Mouse (Mus musculus): ENCODE measurements around the gene Sec14l3.

DNA sequence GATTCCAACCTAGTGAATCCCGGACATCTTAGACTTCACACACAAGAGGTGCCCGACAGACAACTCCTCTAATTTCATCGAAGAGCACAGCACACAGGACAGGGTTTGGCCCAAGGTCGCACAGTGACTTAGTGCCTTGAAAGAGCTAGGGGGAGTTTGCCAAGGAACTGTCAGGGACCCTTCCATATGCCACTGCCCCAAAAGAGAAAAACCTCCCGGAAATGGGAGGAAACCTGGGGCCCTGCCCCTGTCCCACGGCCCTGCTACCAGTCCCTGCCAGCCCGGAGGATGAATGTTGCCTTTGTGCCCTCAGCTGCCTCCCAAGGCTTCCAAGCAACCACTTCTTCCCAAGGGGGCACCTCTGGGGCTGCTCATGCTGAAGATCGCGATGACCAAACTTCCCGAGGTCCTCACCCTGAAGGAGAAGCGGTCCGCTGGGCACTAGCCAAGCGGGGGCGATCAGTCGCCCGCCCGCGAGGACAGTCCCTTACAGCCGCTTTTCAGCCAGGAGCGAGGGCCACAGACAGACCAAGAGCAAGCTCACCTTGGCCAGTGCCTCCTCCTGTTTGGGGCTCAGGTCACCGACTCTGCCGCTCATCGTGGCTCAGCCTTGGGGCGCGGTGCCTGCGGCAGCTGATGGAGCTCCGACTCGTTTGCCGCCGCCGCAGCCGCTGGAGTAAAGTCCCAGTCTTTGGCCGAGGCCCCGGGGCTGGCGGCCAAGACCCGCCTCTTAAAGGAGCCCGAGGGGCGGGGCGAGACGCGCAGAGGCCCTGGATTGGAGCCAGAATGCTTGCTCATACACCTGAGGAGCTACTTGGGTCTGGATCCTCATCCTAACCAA, 53.7 kb downstream of the Sec14l3 start:
- no peak for TF ChIP-seq CTCF (IDR thresholded peaks at IDR 0.05 in 2 of 3, conservative IDR thresholded peaks at IDR 0.05 in 1 of 3; ENCODE audit: control insufficient read depth in 1 of 3, insufficient read depth in 1 of 3, low read depth in 2 of 3, low read length in 3 of 3, poor library complexity in 1 of 3, severe bottlenecking in 1 of 3)
- TF ChIP-seq E2F4 (IDR thresholded peaks at IDR 0.05; ENCODE audit: borderline replicate concordance, low read depth, low read length) = no peak
